In genomic region chr13:29721206-29721605, GRCm38 (mm10) we compare ENCODE assay signal across 28 mouse cellular contexts.
"Had no signal": no experiment of that assay in that cellular context is flagged by ENCODE, and none has a peak within 500 bp of the region (broad histone marks: within the 10 kb centered on the region; RNA-seq: fewer than 3 reads in every experiment).

No protein-coding gene starts in this region.

- DNase-seq: cerebellum, adult 2 months; cerebellum, adult 8-10 months; cerebellum, adult 9-10 months; cerebellum, adult 9-11 months; cerebellum, postnatal 10 days; cerebellum, postnatal 14 days; cerebellum, postnatal 25 days; cerebellum, postnatal 36 days; embryo, embryonic 11 days; forebrain, postnatal 0 days; gastrocnemius, adult 2 months; gastrocnemius, postnatal 10 days; gastrocnemius, postnatal 14 days; gastrocnemius, postnatal 25 days; gastrocnemius, postnatal 36 days; heart, adult 18-20 months; heart, adult 2 months had no signal

- H3K4me2 ChIP-seq: embryonic facial prominence, embryonic 12.5 days; embryonic facial prominence, embryonic 13.5 days; embryonic facial prominence, embryonic 15.5 days; forebrain, embryonic 12.5 days; forebrain, embryonic 13.5 days; forebrain, embryonic 15.5 days had no signal

- H3K36me3 ChIP-seq: embryonic facial prominence, embryonic 10.5 days; embryonic facial prominence, embryonic 12.5 days; embryonic facial prominence, embryonic 13.5 days; embryonic facial prominence, embryonic 15.5 days; forebrain, embryonic 12.5 days; forebrain, embryonic 15.5 days had no signal

- H3K9ac ChIP-seq: embryonic facial prominence, embryonic 12.5 days; embryonic facial prominence, embryonic 13.5 days; embryonic facial prominence, embryonic 15.5 days; forebrain, embryonic 12.5 days; forebrain, embryonic 13.5 days; forebrain, embryonic 15.5 days; forebrain, postnatal 0 days had no signal

- ATAC-seq: forebrain, embryonic 13.5 days; forebrain, embryonic 14.5 days; forebrain, embryonic 15.5 days; forebrain, embryonic 16.5 days; forebrain, postnatal 0 days had no signal

- H3K4me3 ChIP-seq: embryonic facial prominence, embryonic 10.5 days; embryonic facial prominence, embryonic 12.5 days; embryonic facial prominence, embryonic 13.5 days; embryonic facial prominence, embryonic 15.5 days; erythroblast, embryonic 14.5 days; forebrain, embryonic 10.5 days; forebrain, embryonic 12.5 days; forebrain, embryonic 13.5 days; forebrain, embryonic 15.5 days; gastrocnemius, adult 2 months; heart, adult 2 months had no signal

- H3K9me3 ChIP-seq: embryonic facial prominence, embryonic 10.5 days; embryonic facial prominence, embryonic 12.5 days; embryonic facial prominence, embryonic 13.5 days; embryonic facial prominence, embryonic 15.5 days; forebrain, embryonic 10.5 days; forebrain, embryonic 12.5 days; forebrain, embryonic 13.5 days; forebrain, embryonic 15.5 days had no signal

- H3K27ac ChIP-seq: embryonic facial prominence, embryonic 12.5 days; embryonic facial prominence, embryonic 13.5 days; embryonic facial prominence, embryonic 15.5 days; forebrain, embryonic 12.5 days; forebrain, embryonic 13.5 days; forebrain, embryonic 15.5 days; gastrocnemius, adult 2 months; heart, adult 2 months had no signal

- H3K27me3 ChIP-seq: embryonic facial prominence, embryonic 12.5 days; embryonic facial prominence, embryonic 13.5 days; embryonic facial prominence, embryonic 15.5 days; forebrain, embryonic 12.5 days; forebrain, embryonic 13.5 days; forebrain, embryonic 15.5 days had no signal

- H3K4me1 ChIP-seq: forebrain, embryonic 10.5 days; forebrain, embryonic 12.5 days; forebrain, embryonic 13.5 days; forebrain, embryonic 15.5 days had no signal
